ENCODE assay signal across 39 mouse cellular contexts in genomic region chr1:134445418-134445817, GRCm38 (mm10). TPM values are rescaled to one million over a fixed set of nuclear protein-coding genes. Genes with fewer than 3 reads are reported as not detected.
"Had no signal": no experiment of that assay in that cellular context is flagged by ENCODE, and none has a peak within 500 bp of the region (broad histone marks: within the 10 kb centered on the region; RNA-seq: fewer than 3 reads in every experiment).

No protein-coding gene starts in this region.

- DNase-seq: gastrocnemius, adult 2 months; gastrocnemius, postnatal 10 days; gastrocnemius, postnatal 25 days; heart, adult 18-20 months; heart, postnatal 10 days; heart, postnatal 4 days; kidney, adult 18-20 months; kidney, adult 8-10 months; kidney, postnatal 10 days; kidney, postnatal 4 days; liver; liver, embryonic 13.5 days had no signal

RNA-seq across cellular contexts. Expression of gene 4933406M09Rik, which starts 59.7 kb away (rescaled TPM):
- total RNA-seq: gastrocnemius, adult 2 months; gastrocnemius, postnatal 10 days; gastrocnemius, postnatal 25 days; gastrocnemius, postnatal 4 days; granulocyte monocyte progenitor cell, adult 5-6 weeks; heart, adult 18-20 months; heart, adult 8-10 months; heart, postnatal 10 days; heart, postnatal 25 days; heart, postnatal 4 days; layer of hippocampus, adult 2 months; layer of hippocampus, postnatal 10 days; layer of hippocampus, postnatal 25 days; left cerebral cortex, adult 2 months; left cerebral cortex, postnatal 14 days; left cerebral cortex, postnatal 36 days had no signal
- polyA plus RNA-seq: heart, embryonic 10.5 days; heart, embryonic 12.5 days; heart, embryonic 14.5 days; heart, embryonic 16.5 days; hindbrain, embryonic 10.5 days; hindbrain, embryonic 12.5 days; hindbrain, embryonic 14.5 days; inflammation-experienced regulatory T-cells, adult 6 months; intestine, embryonic 15.5 days; intestine, postnatal 0 days; kidney, embryonic 14.5 days; kidney, embryonic 16.5 days; limb, embryonic 10.5 days; limb, embryonic 12.5 days; limb, embryonic 14.5 days; liver, embryonic 11.5 days; liver, embryonic 13.5 days; liver, embryonic 15.5 days had no signal
